Mouse (Mus musculus) left cerebral cortex, postnatal 36 days (tissue): Measurements from ENCODE around the gene Eif4a3. TPM values are rescaled to one million over a fixed set of nuclear protein-coding genes. Genes with fewer than 3 reads are reported as not detected.
"Not testable (repeated sequence)": the region's sequence is repeated elsewhere in the genome, so short reads cannot be mapped to it uniquely, and the experiment has no call there.

Experiments
- DNase-seq, 2 experiments: peaks; one replicate each; pipeline ENCODE4 v3.0.0; 2021 to 2022; ENCODE audit warnings: low spot score in 2 of 2, mixed read lengths in 1 of 2
- intact Hi-C: fragments of 180-260 bp; cut with DNase I; formaldehyde crosslinking; loops from one replicate; pipeline ENCODE4 v1.15.1; 2025
- total RNA-seq, 2 experiments: library from RNA; stranded (reverse); gene quantifications; 2 replicates each; pipeline ENCODE4 v1.2.3; 2021

The Eif4a3 gene
- total RNA-seq, 2 experiments from 2014 or later = 74.7 to 78.6 TPM

- intact Hi-C loops = no loop called here
- DNase-seq = no peak
Observed at GRCm38 (mm10) chr11:119258216-119258571, 41.7 kb downstream of the Eif4a3 start.

- intact Hi-C loops, DNase-seq: not testable (repeated sequence)
Observed at GRCm38 (mm10) chr11:119256557-119256956, 43.3 kb downstream of the Eif4a3 start.

GRCm38 (mm10) chr11:119252854-119253541 lies 46.9 kb downstream of the Eif4a3 start:
- intact Hi-C loops = no loop called here
- no peak for DNase-seq

GRCm38 (mm10) chr11:119250998-119251397 lies 48.9 kb downstream of the Eif4a3 start:
- no peak for DNase-seq
- intact Hi-C loops = no loop called here

GRCm38 (mm10) chr11:119249011-119249410 lies 50.9 kb downstream of the Eif4a3 start:
- intact Hi-C loops = loop anchor here (5.0 kb wide), 1 partner anchor 42 kb away; no protein-coding TSS in a partner anchor
- DNase-seq = peak in 1 of 2 experiments; percentile 19

- not testable (repeated sequence) for DNase-seq
- intact Hi-C loops = loop anchor here (5.0 kb wide), 1 partner anchor 38 kb away; no protein-coding TSS in a partner anchor
Observed at GRCm38 (mm10) chr11:119245543-119245942, 54.3 kb downstream of the Eif4a3 start.

- intact Hi-C loops = no loop called here
- no peak for DNase-seq
Observed at GRCm38 (mm10) chr11:119239480-119239879, 60.4 kb downstream of the Eif4a3 start.

Other genes with a start within 250 kb of the Eif4a3 start
- 10 to 100 TPM; 60.9 to 68.6 TPM for gene Cbx4, start 213.9 kb downstream of the Eif4a3 start, total RNA-seq
- 10 to 100 TPM; 30.5 to 36.2 TPM for gene Tbc1d16, start 71.6 kb downstream of the Eif4a3 start, total RNA-seq
- 1 to 10 TPM; 1.1 to 1.3 TPM for gene Ccdc40, start 71.5 kb downstream of the Eif4a3 start, total RNA-seq
- 100 to 1,000 TPM; 220 to 253 TPM for gene Gaa, start 32.2 kb downstream of the Eif4a3 start, total RNA-seq
- under 1 TPM; 0.07 to 0.14 TPM for gene Card14, start 7.7 kb upstream of the Eif4a3 start, total RNA-seq
- 1 to 10 TPM; 4.3 to 4.7 TPM for gene Sgsh, start 55.4 kb upstream of the Eif4a3 start, total RNA-seq
- 1 to 10 TPM; 3.5 to 4.3 TPM for gene Slc26a11, start 55.5 kb upstream of the Eif4a3 start, total RNA-seq
- 1 to 10 TPM; 2.8 to 3.0 TPM for gene Rnf213, start 93.0 kb upstream of the Eif4a3 start, total RNA-seq
- 10 to 100 TPM; 30.6 to 31.0 TPM for gene Endov, start 191.3 kb upstream of the Eif4a3 start, total RNA-seq
- 100 to 1,000 TPM; 240 to 248 TPM for gene Nptx1, start 247.7 kb upstream of the Eif4a3 start, total RNA-seq